Mouse (Mus musculus): ENCODE measurements around the gene Lrrc8b. TPM values are rescaled to one million over a fixed set of nuclear protein-coding genes. Genes with fewer than 3 reads are reported as not detected.

The Lrrc8b gene
- polyA plus RNA-seq (2017; shearing (Covaris generic)): 1.7 TPM

DNA sequence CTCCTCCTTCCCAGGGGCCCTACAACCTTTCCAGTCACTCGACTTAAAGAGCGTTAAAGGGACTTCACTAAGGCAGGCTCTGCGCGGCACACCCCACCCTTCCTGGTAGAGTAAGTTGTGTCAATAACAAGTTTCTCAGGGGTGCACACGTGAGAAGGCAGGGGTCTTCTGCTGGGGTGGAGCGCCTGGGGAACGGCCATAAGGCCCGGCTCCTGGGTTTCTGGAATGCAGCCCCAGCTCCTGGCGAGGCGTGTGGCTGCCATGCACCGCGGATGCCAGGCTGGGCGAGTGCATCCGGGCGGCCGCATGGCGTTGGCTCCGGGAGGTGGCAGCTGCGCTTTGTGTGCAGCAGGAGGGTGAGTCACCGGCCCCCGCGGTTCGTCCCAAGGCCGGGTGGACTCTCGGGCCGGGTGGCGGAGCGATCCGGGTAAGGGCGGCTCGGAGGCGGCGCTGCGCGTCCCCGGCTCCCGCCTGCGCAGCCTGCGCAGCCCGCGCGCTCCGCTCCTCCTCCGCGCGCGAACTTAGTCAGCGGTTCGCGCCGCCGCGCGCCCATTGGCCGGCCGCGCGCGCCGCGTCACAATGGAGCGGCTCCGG, at the start of gene Lrrc8b:
Lrrc8b (plus strand) TSS at position 578 of the 594 bp plus-strand sequence.

DNA sequence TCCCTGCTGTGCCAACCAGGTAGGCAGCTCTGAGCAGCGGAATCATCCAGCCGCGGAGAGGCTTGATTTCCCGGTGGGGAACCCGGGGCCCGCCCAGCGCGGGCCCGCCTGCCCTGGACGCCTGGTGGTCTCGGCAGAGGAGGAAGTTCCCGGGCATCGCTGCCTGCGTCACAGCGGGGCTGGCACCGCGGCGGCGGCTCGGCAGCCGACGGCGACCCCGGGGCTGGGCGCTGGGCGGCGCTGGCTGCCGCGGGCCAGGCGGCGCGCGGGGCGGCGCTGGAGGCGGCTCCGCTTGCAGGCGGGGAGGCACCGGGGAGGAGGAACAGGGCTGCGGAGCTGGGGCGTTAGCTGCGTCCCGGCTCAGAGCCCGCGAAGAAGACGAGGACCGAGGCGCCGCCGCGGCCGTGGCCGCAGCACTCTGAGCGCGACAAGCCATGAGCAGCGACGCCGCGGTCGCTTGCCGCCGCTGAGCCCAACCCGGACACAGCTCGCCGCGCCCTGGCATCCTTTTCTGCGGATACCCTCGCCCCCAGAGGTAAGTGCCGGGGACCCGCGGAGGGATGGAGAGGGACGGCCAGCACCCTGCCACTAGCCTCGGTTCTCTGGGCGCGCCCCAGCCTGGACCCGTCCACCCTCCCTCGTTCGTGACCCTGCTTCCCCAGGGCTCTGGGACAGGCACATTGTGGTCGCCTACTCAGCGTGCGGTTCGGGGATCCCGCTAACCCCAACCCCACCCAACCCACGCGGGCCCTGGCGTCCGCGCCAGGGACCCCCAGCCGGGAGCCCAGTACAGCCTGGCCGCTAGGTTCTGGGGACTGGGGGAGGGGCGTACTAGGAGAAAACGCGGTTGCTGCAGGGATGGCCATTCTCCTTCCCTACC, 103.8 kb downstream of the Lrrc8b start, which contains the start of gene Lrrc8c:
Lrrc8c (plus strand) TSS at position 293 of the 880 bp plus-strand sequence.

Other genes starting within 250 kb of the Lrrc8b start
- gene Gbp10, start 176.2 kb upstream of the Lrrc8b start, polyA plus RNA-seq (2017; shearing (Covaris generic)): 111 TPM
- 15.0 TPM for gene Gm43302, start 122.1 kb upstream of the Lrrc8b start, polyA plus RNA-seq (2017; shearing (Covaris generic))
- gene Gbp6, start 122.1 kb upstream of the Lrrc8b start, polyA plus RNA-seq (2017; shearing (Covaris generic)): 253 TPM
- 66.3 TPM for gene Lrrc8c, start 103.6 kb downstream of the Lrrc8b start, polyA plus RNA-seq (2017; shearing (Covaris generic))

Measured in inflammation-experienced regulatory T-cells, adult 16 weeks (primary cell).